Mouse (Mus musculus): Measurements from ENCODE around the gene Mlkl.
"Not testable (repeated sequence)": the region's sequence is repeated elsewhere in the genome, so short reads cannot be mapped to it uniquely, and the experiment has no call there.

The Mlkl gene

DNA sequence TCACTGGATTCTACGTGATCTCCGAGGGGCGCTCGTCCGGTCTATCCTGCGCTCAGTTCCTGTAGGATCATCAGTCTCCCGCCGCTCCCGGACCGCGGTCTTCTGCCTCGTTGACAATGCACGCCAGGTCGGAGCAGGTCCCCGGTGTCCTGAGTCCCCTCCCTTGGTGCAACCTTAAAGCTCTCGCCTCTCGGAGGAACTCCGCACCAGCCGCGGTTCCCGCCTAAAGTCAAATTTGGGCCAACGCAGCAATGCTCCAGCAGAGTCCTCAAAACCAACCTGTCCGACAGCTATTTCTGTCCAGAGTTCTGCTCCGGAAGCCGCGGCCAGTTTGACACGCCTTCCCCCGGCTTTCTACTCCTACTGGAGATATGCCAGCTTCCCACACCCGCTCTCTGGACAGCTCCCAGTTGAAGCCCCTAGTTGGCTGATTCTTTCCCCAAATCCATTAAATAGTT lies at the start of gene Mlkl:
Gene Mlkl, minus strand, starts transcription at position 288 of the 458 bp plus-strand sequence.
- DNase-seq (ENCODE audit: low spot score), result peak; percentile 75

DNA sequence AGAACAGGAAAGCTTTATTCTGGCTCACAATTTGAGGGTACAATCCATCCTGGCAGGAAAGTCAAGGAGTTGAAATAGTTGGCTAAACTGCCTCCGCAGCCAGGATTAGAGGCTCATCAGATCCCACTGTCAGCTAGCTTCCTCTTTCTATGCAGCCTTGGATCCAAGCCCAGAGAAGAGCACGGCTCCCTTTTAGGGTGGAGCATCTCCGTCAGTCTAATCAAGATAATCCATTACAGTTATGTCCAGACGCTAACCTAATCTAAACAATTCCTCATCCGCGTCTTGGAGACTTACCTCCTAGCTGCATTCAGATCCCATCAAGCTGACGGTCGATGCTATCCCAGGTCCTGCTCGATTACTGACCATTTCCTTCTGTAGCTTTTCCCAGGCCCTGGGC lies 47.9 kb upstream of the Mlkl start:
- no peak for DNase-seq (ENCODE audit: low spot score)

DNA sequence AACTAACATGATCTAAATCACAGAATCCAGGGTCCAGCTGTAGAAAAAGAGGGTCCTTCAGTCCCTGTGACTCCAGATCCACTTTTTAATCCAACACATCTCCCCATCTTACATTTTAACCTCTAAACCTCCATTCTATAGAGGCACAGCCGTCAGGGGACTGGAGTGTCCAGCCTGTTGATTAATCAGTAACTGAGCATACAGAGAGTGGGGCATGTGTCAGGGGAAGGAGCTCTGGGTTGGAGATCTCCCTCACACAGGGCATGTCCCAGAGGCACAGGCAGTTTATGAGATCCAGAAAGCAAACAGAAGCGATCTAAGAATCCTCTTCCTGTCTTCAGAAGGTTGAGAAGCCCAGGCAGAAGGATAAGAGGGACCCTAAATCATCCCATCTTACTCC lies 46.7 kb upstream of the Mlkl start:
- no peak for DNase-seq (ENCODE audit: low spot score)

DNA sequence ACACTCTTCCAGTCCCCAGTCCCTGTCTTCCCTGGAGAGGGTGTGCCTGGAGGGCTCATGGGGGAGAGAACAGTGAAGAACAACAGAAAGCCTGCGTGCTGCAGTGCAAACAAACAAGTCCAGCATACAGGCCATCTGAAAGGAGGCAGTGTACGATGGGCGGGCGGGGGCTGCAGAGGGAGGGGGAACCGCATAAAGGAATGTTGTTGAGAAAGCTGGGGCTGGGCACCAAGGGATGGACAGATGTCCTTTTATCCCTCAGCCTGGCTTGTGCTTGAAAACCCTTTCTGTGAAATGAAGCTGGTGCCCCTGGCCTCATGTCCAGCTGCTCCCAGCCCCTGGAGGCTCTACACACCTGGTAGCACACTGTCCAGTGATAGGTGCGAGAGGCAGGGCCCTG lies 37.2 kb upstream of the Mlkl start:
- no peak for DNase-seq (ENCODE audit: low spot score)

DNA sequence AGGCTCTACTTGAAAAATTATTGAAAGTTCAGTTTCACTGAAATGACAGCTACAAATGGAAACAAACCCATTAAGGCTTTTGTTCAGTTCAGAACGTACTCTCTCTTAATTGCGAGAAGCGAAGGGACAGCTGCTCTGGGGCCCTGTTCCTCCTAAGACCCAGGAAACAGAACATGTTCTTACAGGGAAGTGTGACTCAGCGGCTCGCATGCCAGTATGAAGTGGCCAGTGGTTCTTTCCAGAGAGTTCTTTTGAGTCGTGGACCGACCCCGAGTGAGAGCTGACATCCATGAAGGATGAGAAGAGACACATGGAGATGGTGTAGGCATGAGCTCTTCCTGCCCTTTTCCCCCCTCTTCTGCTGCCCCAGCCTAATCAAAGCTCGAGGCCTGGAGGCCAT lies 31.7 kb upstream of the Mlkl start:
- DNase-seq (ENCODE audit: low spot score), result peak; percentile 66

DNA sequence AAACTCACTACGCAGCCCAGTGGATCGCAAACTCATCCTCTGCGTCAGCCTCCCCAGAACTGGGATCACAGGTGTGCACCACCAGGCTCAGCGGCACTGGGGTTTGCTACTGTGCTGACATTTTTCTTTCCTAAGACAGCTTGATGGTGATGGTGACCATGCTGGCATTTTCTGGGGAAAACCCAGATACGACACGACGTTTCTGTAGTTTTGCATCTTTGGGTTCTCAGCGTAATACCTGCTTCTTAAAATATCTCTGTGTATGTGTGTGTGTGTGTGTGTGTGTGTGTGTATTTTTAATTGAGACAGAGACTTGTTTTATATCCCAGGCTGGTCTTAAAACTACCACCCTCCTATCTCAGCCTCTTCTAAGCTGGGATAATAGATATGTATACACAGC lies 29.4 kb upstream of the Mlkl start:
- DNase-seq (ENCODE audit: low spot score), result no peak

DNA sequence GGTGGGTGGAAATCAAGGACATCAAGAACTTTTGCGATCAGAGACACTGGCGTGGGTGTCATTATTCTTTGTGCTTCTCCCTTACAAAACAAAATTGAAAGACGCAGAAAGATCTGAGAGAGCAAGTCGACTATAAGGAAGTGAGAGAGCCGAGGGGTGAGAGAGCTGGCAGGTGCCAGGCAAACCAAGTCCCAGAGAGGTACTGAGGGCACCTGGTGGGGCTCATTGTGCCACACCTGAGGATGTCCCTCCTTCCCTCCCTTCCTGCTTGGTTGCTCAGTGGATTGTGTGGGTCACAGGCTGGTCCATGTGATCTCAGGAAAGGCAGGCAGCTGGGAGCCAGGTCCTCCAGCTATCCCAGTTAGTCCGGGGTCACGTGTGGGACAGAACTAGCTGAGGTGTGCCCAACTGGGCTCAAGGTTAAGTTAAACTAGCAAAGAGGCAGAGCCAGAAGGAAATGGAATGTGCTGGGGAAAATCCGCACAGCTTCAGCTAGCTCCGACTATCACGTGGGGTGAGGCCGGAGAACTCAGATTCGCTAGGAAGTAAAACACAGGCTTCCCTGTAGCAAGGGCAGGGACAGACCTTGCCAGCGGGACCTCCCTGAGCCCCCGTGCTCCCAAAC lies 28.7 kb upstream of the Mlkl start:
- peak; percentile 68 for DNase-seq (ENCODE audit: low spot score)

DNA sequence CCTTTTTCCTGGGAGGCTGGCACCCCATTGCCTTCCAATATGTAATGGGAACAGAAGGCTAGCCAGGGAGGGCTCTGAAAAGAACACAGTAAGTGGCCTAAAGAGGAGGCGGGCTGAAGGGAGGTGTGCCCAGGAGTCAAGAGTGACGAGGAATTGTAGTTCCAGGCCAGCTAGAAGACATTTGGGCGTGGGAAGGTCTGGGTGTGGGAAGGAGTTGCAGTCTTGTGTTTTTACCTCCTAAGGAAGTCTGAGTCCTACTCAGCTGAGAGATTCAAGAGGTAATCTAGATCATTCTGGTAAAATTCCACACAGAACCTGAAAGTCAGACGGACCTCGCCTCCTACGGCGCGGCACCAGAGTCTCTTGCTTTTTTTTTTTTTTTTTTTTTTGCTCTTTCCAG lies 25.5 kb upstream of the Mlkl start:
- no peak for DNase-seq (ENCODE audit: low spot score)

DNA sequence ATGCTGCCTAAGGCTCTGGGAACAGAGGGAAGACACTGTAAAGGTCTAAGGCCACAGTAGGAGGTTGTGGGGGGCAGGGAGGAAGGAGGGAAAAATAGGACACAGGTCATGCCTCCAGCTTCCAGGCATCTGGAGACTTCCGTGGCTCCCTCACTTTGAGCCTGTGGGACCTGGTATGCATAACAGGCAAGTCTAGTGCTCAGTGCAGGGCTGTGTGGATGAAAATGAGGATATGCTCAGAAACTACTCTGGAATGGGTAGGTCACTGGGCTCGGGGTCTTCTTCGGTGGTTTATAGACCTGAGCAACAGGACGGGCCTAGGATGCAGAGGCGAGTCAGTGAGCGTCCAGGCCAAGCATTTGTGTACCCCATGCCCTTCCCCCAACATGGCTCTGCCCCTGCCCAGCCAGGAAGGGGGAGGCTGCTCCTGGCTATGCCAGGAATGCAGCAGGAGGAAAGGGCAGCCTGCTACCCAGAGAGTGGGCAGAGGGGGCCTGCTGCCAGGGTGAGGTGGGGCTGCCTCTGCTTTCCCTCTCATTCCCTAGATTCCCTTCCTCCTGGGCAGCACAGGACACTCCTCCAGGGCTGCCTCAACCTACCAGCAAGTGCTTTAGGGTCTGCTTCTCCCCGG lies 22.7 kb upstream of the Mlkl start:
- no peak for DNase-seq (ENCODE audit: low spot score)

DNA sequence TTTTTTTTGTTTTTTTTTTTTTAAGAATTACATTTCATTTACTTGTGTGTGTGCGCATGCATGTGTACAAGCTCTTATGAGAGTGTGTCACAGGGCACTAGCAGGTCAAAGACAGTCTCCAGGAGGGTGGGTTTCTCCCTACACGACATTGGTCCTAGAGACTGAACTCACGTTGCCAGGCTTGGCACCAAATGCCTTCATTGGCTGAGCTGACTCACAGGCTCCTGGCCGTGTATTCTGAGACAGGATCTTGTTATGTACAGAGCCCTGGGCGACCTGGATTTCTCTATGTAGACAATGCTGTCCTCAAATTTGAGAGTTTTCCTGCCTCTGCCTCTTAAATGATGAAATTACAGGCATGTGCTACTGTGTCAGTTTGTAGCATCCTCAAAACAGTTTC lies 22.0 kb upstream of the Mlkl start:
- DNase-seq (ENCODE audit: low spot score), result no peak

DNA sequence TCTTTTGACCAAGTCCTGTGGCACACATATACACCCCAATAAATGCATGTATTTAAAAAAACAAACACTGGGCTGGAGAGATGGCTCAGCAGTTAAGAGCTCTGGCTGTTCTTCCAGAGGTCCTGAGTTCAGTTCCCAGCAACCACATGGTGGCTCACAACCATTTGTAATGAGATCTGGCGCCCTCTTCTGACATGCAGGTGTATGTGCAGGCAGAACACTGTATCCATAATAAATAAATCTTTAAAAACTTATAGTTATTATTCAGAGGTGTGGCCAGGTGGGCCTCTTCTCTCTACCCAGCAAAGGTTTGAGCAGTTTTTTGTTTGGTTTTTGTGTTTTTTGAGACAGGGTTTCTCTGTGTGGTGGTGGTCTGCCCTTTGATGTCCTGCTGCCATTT lies 20.9 kb upstream of the Mlkl start:
- no peak for DNase-seq (ENCODE audit: low spot score)

DNA sequence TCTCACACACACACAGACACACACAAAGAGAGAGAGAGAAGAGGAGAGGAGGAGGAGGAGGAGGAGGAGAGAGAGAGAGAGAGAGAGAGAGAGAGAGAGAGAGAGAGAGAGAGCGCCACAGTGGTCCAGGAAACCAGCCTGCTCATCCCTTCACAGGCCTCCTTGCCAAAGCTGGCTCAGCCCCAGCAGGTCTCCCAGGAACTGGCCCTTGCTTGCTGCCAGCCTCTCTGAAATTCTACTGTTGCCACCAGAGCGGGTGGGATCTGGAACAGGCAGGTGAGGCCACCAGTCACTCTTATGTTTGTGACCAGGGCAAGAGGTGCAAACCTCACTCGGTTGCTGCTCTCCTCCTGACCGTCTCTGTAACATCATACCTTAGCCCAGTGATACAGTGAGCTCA lies 19.5 kb upstream of the Mlkl start:
- DNase-seq (ENCODE audit: low spot score), result no peak

DNA sequence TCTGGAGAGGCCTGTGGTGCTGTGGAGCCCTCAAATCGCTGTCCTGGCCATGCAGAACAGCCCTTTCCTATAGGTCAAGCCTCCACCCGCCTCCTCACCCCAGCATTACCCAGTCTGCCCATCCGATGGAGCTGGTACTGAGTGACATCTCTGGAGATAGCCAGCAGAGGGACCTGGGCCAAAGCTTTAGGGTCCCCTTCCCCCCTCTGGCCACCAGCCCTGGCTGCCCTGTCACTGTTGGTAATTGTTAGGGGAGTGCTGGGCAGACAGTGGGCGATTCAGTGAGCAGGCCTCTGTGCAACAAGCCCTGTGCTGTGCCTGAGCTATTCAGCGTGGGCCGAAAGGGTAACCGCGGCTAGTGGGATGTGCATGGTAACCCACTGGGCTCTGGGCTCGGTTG lies 15.5 kb upstream of the Mlkl start:
- no peak for DNase-seq (ENCODE audit: low spot score)

DNA sequence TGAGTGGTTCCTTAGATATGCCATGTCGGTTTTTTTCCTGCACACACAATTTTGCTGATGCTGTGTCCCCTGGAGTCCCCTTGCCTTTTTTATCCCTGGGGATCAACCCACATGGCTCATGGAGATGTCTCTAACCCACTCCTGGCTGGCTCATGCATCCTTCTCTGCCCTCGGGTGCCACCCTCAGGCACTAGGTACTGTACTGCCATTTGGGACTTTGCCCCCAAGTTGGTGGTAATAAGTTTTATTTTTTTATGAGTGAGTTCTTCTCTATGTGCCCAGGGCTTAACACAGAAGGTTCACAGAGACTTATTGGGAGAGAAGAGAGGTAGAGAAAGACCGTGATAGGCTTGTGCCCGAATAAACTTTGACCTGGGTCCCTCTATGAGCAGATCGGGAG lies 14.3 kb upstream of the Mlkl start:
- DNase-seq (ENCODE audit: low spot score), result no peak

DNA sequence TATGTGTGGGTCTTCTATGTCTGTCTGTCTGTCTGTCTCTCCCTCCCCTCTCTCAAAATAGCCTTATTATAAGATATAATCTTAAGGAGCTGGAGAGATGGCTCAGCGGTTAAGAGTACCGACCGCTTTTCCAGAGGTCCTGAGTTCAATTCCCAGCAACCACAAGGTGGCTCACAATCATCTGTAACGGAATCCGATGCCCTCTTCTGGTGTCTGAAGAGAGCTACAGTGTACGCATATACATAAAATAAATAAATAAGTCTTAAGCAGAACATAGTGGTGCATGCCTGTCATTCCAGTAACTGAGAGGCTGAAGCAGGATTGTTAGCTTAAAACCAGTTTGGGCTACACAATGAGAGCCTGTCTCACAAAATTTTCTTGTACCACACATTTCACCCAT lies 12.6 kb upstream of the Mlkl start:
- DNase-seq (ENCODE audit: low spot score), result no peak

DNA sequence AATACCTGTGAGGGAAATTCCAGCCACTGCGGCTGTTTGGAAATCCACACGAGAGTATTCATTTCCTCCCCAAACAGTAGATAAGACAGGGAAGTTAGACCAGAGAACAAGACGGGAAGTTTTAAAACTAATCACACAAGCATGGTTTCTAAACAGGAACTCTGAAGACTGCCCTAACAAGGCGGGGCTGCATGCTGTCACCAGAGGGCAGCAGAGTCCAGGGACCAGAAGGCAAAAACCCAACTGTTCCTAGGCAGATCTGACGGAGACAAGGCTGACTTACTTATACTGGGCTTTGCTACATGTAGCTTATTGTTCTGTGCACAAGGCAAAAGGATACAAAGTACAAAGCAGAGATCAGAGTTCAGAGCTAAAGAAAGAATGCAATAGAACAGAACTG lies 5.2 kb upstream of the Mlkl start:
- DNase-seq (ENCODE audit: low spot score), result peak; percentile 89

DNA sequence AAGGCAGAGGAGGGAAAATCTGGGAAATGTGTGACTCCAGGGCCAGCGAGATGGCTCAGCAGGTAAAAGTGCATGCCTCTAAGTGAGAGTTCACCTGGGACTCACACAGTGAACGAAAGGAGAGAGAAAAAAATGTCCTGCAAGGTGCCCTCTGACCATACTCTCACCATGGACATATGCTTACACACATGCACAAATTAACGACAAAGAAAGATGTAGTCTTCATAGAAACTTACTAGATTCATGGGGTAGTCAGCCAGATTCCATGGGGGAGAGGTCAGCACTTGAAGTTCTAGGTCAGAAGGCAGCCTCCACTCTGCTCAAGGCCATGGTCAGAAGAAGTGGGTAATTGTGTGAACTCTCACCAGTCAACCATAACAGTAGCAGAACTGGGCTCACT lies 2.2 kb upstream of the Mlkl start:
- no peak for DNase-seq (ENCODE audit: low spot score)

DNA sequence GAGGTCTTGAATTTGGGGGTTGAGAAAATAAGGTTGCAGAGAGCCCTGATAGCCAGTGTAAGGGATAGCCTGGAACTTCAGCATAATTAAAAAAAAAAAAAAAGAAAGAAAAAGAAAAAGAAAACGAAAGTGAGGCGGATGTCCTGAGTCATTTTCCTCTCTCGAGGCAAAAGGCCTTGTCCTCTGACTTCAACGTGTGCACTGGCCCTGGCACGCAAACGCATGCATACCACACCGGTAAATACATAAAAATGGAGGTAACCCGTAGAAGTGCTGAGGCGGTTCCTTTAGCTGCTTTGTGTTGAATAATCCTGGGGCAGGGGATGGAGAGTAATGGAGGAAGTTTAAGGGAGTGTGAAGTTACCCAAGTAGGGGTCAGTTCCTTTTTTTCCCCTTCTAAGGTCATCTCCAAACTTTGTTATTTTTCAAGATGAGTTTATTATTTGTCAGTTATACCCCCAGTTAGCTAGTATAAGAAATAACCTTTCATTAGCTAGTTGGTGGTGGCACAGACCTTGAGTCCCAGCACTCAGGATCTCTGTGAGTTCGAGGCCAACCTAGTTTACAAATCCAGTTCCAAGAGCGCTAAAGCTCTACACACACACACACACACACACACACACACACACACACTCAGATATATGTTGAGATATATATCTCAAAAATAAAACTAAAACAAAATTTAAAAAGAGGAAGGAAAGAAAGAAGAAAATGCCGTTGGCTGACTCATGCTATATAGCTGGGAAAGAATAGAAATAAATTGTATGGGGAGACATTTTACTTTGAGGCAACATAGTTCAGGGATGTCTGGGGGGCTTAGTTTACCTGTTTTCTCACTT lies 612 bp upstream of the Mlkl start:
- DNase-seq (ENCODE audit: low spot score), result peak; percentile 20

DNA sequence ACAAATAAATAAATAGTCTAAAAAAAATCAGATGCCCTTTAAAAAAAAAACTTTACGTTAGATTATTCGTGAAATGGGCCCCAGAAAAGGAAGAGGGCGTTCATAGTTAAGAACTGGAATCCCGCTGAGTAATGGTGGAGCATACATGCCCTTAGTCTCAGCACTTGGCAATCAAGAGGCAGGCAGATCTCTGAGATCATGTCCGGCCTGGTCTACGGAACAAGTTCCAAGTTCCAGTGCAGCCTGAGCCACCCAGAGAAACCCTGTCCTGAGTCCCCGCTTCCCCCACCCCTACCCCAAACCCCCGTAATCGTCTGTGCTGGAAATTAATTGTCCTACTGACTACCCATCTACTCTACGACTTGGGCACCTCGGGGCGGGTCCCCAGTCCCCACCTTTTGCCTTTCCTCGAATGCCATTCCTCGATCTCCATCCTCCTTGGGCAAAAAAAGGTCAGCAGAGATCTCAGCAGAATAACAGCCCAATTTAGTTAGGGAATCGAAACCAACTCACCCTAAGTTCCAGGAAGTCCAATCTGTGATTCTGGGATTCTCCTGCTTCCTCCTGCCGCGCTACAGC lies 577 bp downstream of the Mlkl start:
- DNase-seq (ENCODE audit: low spot score), result no peak

DNA sequence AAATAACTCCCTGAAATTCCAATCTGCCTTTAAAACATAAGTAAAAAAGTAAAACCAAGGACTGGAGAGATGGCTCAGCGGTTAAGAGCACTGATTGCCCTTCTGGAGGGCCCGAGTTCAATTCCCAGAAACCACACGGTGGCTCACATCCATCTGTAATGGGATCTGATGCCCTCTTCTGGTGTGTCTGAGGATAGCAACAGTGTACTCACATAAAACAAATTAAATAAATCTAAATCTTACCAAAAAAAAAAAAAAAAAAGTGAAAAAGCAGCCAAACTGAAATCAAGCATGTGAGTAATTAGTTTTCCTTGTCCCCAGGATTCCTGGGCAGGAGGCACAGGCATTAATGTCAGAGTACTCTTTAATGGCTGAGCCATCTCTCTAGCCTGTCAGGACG lies 1.3 kb downstream of the Mlkl start:
- DNase-seq (ENCODE audit: low spot score), result no peak

DNA sequence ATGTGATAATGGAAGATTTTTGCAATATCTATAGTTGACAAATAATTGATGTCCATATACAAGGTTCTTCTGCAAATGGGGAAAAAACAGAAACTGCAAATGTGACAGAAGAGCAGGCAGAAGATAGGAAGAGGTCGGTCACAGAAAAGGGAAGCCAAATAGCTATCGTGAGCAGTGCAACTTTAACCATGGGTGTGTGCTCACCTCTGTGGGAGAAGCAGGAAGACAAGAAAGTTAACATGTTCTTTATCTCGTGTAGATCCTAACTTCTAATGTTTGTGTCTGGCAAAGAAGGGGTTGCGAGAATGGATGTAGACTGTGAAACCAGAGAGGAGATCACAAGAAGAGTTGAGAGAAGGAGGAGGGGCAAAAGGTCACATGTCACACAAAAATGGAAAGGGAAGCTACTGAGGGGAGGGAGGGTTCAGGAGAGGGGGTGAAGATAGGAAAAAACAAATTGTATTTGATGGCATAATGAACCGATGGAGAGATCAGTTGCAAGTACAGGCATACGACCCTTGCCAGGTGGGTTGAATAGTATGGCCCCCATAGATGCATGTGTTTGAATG lies 12.7 kb downstream of the Mlkl start:
- DNase-seq (ENCODE audit: low spot score), result no peak

DNA sequence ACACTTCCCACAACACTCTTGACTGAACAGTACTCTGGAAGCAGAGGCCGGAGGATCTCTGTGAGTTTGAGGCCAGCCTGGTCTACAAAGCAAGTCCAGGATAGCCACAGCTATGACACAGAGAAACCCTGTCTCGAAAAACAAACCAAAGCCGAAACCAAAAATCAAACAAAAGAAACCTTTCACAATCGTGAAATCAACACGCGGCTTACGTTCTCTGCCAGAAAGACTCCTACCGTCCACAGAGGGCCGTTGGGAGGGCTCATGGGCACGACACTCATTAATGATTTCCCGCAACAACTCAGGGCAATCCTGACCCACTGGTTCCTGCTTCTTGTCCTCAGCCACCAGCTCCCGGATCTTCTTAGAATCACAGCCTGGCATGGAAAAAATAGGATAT lies 23.2 kb downstream of the Mlkl start:
- DNase-seq (ENCODE audit: low spot score), result no peak

DNA sequence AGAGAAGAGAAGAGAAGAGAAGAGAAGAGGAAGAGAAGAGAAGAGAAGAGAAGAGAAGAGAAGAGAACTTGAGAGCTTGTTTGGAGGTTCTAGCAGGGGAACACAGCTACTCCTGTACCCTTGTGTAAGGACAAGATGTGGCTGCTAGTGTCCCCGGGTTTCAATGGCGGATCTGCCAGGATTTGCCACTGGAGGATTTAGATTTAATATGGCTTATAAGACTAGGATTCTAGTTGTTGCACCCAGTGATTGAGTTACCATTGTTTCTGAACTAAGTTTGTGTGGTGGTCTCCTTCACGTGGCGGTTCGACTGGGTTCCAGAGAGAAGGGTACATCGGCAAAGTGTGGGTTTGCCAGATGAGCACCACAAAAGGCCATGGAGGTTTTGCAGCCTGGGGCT lies 24.0 kb downstream of the Mlkl start:
- DNase-seq (ENCODE audit: low spot score), result not testable (repeated sequence)
